Mouse (Mus musculus): ENCODE measurements around the gene Mmrn2. TPM values are rescaled to one million over a fixed set of nuclear protein-coding genes. Genes with fewer than 3 reads are reported as not detected.
A peak's percentile ranks its signal among the peaks of the same experiment; 100 is the strongest.
"Not testable (repeated sequence)": the region's sequence is repeated elsewhere in the genome, so short reads cannot be mapped to it uniquely, and the experiment has no call there.

Mmrn2 gene
- polyA plus RNA-seq, 1 experiment, result 19.4 TPM

DNA sequence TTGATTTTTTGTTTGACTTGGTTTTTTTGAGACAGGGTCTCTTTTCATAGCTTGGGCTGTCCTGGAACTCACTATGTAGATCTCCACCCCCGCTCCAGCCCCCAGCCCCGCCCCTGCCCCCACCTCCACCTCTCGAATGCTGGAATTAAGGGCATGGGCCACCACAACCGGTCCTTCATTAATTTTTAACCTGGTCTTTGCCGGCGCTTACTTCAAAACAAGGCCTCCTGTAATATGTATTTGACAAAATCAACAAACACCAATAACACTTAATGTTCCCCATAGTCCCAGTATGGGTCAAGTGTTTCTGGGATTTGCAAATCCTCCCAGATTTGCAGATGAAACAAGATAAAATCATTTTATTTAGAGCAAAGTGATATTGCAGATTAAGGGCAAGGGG, 15.0 kb upstream of the Mmrn2 start:
- Histone ChIP-seq H3K27me3 (replicated peaks; ENCODE audit: control insufficient read depth, insufficient read depth, low read length) (no peaks in the 10 kb centered on the region), H3K27ac (ENCODE audit: insufficient read depth, low read depth, low read length) (no peak overlapping the region), H3K36me3 (ENCODE audit: control insufficient read depth, insufficient read depth, low read length) (no peaks in the 10 kb centered on the region), H3K4me1 (ENCODE audit: control insufficient read depth, insufficient read depth, low read length) (peaks cover 24% of the 10 kb centered on the region), H3K4me3 (ENCODE audit: insufficient read depth, low read depth, low read length) (no peak overlapping the region)
- DNase-seq, result peak; percentile 79
- WGBS, result 32% methylated on average over 6 of the region's 6 CpGs
- no peak for TF ChIP-seq POLR2A (IDR thresholded peaks at IDR 0.05; ENCODE audit: low read depth, low read length)
- TF ChIP-seq CTCF (conservative IDR thresholded peaks at IDR 0.05; ENCODE audit: insufficient read depth, insufficient read length, low read depth, low read length), result no peak

DNA sequence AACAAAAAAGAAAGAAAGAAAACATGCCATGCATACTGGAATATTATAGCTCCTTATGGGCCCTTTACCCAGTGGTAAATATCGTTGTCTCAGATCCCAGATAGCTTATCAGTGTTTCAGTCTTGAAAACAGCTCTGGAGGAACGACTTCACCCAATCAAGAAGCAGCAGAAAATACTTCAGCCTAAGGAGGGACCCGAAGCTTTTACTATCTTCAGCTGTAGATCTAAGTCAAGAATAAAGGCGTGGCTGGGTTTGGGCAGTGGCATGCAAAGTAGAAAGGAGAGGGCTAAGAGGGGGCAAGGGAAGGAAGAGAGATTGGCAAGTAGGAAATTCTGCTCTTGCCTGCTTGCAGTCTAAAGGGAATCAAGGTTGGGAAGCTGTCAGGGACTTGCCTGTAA, 13.1 kb upstream of the Mmrn2 start:
- H3K4me1 ChIP-seq (ENCODE audit: control insufficient read depth, insufficient read depth, low read length), result peaks cover 10% of the 10 kb centered on the region
- H3K4me3 ChIP-seq (ENCODE audit: insufficient read depth, low read depth, low read length), result no peak overlapping the region
- no peaks in the 10 kb centered on the region for H3K27me3 ChIP-seq (replicated peaks; ENCODE audit: control insufficient read depth, insufficient read depth, low read length)
- DNase-seq, result no peak
- no peak for TF ChIP-seq CTCF (conservative IDR thresholded peaks at IDR 0.05; ENCODE audit: insufficient read depth, insufficient read length, low read depth, low read length)
- TF ChIP-seq POLR2A (IDR thresholded peaks at IDR 0.05; ENCODE audit: low read depth, low read length), result no peak
- H3K36me3 ChIP-seq (ENCODE audit: control insufficient read depth, insufficient read depth, low read length), result no peaks in the 10 kb centered on the region
- no peak overlapping the region for H3K27ac ChIP-seq (ENCODE audit: insufficient read depth, low read depth, low read length)
- WGBS, result 86% methylated on average over 4 of the region's 4 CpGs

DNA sequence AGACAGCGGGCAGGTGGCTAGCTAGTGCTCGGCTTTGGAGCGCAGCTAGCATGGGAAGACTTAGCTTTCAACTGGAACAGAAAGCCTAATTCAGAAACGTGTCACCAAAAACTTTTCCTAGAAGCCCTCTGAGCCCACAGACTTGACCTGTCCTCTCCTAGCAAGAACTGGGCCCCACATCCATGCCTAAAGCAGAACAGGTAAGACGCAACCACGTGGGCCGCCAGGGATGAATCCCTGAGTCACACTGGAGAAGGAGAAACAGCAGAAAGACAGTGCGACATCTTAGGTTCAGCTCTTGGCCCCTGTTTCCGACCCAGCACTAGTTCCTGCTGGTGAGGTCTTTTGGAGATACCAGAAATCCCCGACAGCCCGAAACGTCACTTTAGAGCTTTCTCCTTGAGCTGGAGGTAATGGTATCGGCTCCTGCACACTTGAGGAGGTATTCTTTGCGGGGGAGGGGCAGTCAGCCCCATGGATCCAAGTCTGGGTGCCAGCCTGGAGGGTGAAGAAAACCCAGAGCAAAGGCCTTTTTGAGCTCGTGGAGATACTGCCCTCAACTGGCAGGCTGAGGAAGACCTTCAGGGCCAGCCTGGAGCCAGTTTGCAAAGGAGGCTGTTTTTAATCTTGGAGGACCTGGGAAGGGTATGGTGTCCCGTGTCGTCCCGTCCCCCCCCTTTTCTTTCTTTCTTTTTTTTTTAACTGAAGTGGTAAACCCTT, 12.4 kb upstream of the Mmrn2 start:
- WGBS, result 39% methylated on average over 18 of the region's 18 CpGs
- peak overlapping the region; percentile 49 for H3K4me3 ChIP-seq (ENCODE audit: insufficient read depth, low read depth, low read length)

DNA sequence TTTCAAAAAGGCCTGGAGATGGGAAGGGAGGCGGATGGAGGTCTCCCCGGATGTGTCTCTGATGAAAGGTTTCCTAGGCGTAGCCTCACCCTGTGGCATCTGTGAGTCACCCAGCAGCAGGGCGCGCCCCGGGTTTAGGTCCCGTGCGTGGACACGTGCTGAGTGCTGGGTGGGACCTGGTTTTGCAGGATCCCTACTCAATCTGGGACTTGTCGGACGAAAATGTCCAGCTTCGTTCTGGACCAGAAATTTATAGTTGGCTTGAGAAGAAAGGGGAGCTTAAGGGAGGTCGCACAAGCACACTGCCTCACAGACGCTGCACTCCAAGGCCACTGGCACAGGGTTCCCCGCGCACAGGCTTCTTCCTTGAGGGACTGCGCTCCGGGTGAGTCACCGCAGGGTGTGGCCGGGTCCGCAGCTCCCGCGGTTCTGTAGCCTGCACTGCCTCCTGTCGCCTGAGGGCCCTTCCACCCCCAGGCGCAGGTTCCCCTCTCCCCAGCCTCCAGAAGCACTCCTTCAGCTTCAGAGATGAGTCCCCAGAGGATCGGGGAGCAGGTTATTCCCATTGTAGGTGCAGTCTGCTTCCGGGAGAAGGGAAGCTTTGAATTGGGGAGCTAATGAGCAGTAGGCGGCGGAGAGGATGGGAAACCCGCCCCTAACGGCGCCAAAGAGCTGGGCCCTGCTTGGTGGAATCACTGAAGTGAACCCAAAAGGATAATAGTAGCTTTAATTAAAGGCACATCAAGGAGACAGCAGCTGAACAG, 11.6 kb upstream of the Mmrn2 start:
- Histone ChIP-seq H3K4me3 (ENCODE audit: insufficient read depth, low read depth, low read length) (peak overlapping the region; percentile 49), H3K36me3 (ENCODE audit: control insufficient read depth, insufficient read depth, low read length) (no peaks in the 10 kb centered on the region), H3K4me1 (ENCODE audit: control insufficient read depth, insufficient read depth, low read length) (peaks cover 5% of the 10 kb centered on the region), H3K27me3 (replicated peaks; ENCODE audit: control insufficient read depth, insufficient read depth, low read length) (no peaks in the 10 kb centered on the region), H3K27ac (ENCODE audit: insufficient read depth, low read depth, low read length) (peak overlapping the region; percentile 71)
- WGBS, result 3% methylated on average over 32 of the region's 32 CpGs
- TF ChIP-seq CTCF (conservative IDR thresholded peaks at IDR 0.05; ENCODE audit: insufficient read depth, insufficient read length, low read depth, low read length), result peak; percentile 55
- peak; percentile 24 for TF ChIP-seq POLR2A (IDR thresholded peaks at IDR 0.05; ENCODE audit: low read depth, low read length)
- DNase-seq, result peak; percentile 71

More for the DNA sequence above, 12.4 kb upstream of the Mmrn2 start:
- TF ChIP-seq CTCF (conservative IDR thresholded peaks at IDR 0.05; ENCODE audit: insufficient read depth, insufficient read length, low read depth, low read length) (peak; percentile 90), POLR2A (IDR thresholded peaks at IDR 0.05; ENCODE audit: low read depth, low read length) (no peak)
- H3K27ac ChIP-seq (ENCODE audit: insufficient read depth, low read depth, low read length), result peak overlapping the region; percentile 71
- H3K4me1 ChIP-seq (ENCODE audit: control insufficient read depth, insufficient read depth, low read length), result peaks cover 10% of the 10 kb centered on the region
- no peaks in the 10 kb centered on the region for H3K36me3 ChIP-seq (ENCODE audit: control insufficient read depth, insufficient read depth, low read length)
- peak; percentile 90 for DNase-seq
- no peaks in the 10 kb centered on the region for H3K27me3 ChIP-seq (replicated peaks; ENCODE audit: control insufficient read depth, insufficient read depth, low read length)

DNA sequence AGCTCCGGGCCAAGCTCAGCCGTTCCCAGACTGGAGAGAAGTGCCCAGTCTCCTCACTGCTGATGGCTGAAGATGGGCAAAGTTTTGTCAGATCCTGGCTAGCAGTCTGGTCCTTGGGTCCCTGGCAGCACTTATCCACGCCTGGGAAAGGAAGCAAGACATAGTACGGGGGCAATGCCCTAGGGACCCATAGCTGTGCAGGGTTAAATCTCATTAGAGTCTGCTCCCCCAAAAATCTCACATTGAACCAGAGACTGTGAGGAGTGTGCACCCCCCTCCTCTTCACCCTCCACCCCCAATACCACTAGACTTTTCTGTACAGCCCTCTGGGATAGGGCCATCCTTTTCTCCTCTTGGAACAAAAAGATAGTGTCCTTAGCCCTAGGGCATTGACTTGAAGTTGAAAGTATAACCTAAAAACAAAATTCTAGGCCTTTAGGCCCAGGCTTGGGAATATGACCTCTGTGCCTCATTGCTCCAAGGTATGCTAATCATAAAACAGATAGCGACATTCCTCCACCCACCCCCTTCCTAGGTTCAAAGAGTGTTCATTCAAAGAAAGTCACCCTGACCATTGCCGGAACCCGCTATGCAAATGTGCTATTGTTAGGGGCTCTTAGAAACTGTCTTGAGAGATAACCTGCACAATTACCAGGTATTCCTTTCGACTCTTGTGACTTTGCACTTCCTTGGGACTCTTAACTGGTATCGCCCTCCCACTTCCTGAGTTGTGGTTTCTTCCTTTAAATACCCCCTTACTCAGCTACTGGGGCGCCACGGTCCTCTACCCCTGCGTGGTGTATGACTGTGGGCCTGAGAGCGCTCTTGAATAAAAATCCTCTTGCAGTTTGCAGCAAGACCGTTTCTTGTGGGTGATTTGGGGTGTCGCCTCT, 10.8 kb upstream of the Mmrn2 start:
- not testable (repeated sequence) for H3K27me3 ChIP-seq (replicated peaks; ENCODE audit: control insufficient read depth, insufficient read depth, low read length); H3K36me3 ChIP-seq (ENCODE audit: control insufficient read depth, insufficient read depth, low read length); DNase-seq; H3K4me1 ChIP-seq (ENCODE audit: control insufficient read depth, insufficient read depth, low read length)
- H3K27ac ChIP-seq (ENCODE audit: insufficient read depth, low read depth, low read length), result peak overlapping the region; percentile 71; the same call in 1 of the 2 replicates
- H3K4me3 ChIP-seq (ENCODE audit: insufficient read depth, low read depth, low read length), result peak overlapping the region; percentile 49
- 86% methylated on average over 15 of the region's 15 CpGs for WGBS

DNA sequence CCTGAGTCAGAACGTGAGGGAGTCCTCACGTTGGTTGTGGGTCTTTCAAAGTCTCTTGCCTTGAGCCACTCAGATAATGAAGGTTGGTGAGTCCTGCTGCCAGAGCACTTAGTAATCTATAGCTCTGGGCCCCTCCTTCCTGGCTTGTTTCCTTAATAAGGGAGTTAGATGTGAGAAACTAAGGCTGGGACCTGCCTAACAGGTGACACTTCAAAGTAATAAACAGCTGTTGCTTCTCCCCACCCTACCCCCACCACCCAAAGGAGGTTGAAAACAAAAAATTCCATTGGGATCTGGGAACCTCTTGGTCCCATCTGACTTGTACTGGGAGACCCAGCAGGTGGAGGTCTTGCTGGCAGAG, 10.1 kb upstream of the Mmrn2 start:
- no peak overlapping the region for H3K4me3 ChIP-seq (ENCODE audit: insufficient read depth, low read depth, low read length)
- no peak for DNase-seq
- WGBS, result 97% methylated on average over 2 of the region's 2 CpGs
- TF ChIP-seq POLR2A (IDR thresholded peaks at IDR 0.05; ENCODE audit: low read depth, low read length) (no peak), CTCF (conservative IDR thresholded peaks at IDR 0.05; ENCODE audit: insufficient read depth, insufficient read length, low read depth, low read length) (no peak)
- H3K27ac ChIP-seq (ENCODE audit: insufficient read depth, low read depth, low read length), result no peak overlapping the region
- peaks cover 4% of the 10 kb centered on the region for H3K4me1 ChIP-seq (ENCODE audit: control insufficient read depth, insufficient read depth, low read length)
- no peaks in the 10 kb centered on the region for H3K36me3 ChIP-seq (ENCODE audit: control insufficient read depth, insufficient read depth, low read length)
- H3K27me3 ChIP-seq (replicated peaks; ENCODE audit: control insufficient read depth, insufficient read depth, low read length), result no peaks in the 10 kb centered on the region

DNA sequence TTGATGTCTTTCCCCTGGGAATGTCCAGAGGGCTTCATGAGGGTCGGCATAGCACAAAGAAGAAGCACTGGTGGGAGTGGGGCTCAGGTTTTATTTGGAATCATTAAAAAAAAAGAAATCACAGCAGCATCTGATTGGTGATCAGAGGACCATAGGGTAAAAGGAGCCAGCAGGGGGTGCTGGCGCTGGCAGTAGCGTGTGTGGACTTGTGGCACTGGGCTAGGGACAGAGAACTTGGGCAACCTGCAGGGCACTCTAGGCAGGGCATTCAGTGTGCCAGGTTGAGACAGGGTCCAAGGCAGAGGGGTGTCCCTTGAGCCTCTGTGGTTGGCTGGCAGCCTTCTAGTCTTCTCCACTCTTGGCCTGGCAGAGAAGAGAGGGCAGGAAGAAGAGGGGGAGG, 5.1 kb upstream of the Mmrn2 start:
- Histone ChIP-seq H3K27me3 (replicated peaks; ENCODE audit: control insufficient read depth, insufficient read depth, low read length) (no peaks in the 10 kb centered on the region), H3K4me1 (ENCODE audit: control insufficient read depth, insufficient read depth, low read length) (no peaks in the 10 kb centered on the region), H3K4me3 (ENCODE audit: insufficient read depth, low read depth, low read length) (no peak overlapping the region), H3K36me3 (ENCODE audit: control insufficient read depth, insufficient read depth, low read length) (no peaks in the 10 kb centered on the region), H3K27ac (ENCODE audit: insufficient read depth, low read depth, low read length) (no peak overlapping the region)
- TF ChIP-seq CTCF (conservative IDR thresholded peaks at IDR 0.05; ENCODE audit: insufficient read depth, insufficient read length, low read depth, low read length) (peak; percentile 47; the same call in 1 of the 2 replicates), POLR2A (IDR thresholded peaks at IDR 0.05; ENCODE audit: low read depth, low read length) (no peak)
- WGBS, result 69% methylated on average over 3 of the region's 3 CpGs
- DNase-seq, result no peak
